Mouse (Mus musculus) cerebellum, postnatal 10 days (tissue): ENCODE measurements around the gene Dennd5b.
A peak's percentile ranks its signal among the peaks of the same experiment; 100 is the strongest.
"Not testable (repeated sequence)": the region's sequence is repeated elsewhere in the genome, so short reads cannot be mapped to it uniquely, and the experiment has no call there.

Experiments used
- DNase-seq, 2 experiments: peaks; one replicate each; pipeline ENCODE4 v3.0.0; 2021; ENCODE audit warnings: mixed read lengths in 2 of 2

Gene Dennd5b

DNA sequence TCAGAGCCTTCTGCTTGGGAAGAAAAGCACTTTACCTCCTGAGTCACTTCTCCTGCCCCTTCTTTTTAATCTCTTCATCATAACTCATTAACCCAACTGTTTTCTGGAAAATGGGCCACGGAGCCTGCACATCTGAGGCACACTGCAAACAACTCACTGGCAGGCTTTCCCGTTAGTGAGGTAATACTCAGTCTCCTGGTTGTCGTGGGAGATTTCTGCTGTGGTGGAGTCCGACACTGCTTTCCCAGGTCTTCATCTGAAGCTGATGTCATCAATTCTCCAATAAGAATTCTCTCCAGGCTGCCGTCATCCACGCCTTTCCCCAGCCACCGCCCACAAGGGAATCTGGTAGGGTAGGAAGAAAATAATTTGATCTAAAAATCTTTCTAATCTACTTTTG is 96.5 kb downstream of the Dennd5b start:
- DNase-seq = no peak

GRCm38 (mm10) chr6:148994327-148994999 is 107.0 kb downstream of the Dennd5b start:
- DNase-seq = no peak

DNA sequence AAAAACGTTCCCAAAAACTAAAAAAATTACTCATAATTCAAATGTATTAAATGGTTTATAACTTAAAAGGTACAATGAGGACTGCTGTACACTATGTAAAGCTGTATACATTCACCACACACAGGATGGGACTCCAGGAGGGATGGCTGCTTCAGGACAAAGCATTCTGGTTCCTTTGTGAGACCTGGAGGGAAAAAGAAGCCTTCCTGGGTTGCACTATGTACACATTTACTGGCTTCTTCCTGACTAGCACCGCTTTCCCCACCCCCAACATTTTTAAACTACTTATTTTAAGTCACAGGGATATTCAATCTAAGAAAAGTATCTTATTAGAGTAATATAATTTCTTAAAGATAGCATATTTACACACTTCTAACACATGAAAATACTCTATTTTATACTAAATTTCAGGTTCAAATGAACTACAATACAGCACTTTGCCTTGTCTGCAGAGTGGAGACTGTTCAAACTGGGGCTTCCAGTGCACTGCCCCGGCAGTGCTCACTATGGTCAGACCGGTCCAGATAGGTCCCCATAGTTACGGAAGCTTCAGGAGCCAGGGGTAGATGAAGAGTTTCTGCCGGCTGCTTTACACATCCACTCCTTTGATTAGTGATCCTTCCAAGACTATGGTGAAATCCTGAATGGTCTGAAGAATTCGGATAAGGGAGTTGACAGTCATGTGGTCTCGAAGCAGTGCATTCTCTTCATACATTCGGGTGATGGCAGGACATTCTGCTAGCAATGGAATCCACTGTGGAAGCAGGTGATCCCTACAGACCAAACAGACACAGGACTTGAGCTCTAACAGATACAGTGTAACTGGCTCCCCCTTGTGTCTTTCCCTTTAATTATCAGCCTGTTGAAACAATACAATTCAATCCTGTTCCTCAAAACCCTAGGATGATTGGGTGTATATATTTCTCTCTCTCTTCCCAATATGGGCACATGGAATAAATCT is 108.1 kb downstream of the Dennd5b start:
- DNase-seq = peak in 1 of 2 experiments; percentile 34

- DNase-seq = no peak
Observed at GRCm38 (mm10) chr6:148992373-148993116, 108.9 kb downstream of the Dennd5b start.

- DNase-seq = peak in 1 of 2 experiments; percentile 6
Observed at GRCm38 (mm10) chr6:148991660-148992372, 109.7 kb downstream of the Dennd5b start.

GRCm38 (mm10) chr6:148989792-148990491 is 111.5 kb downstream of the Dennd5b start:
- not testable (repeated sequence) for DNase-seq

GRCm38 (mm10) chr6:148986003-148986402 is 115.5 kb downstream of the Dennd5b start:
- no peak for DNase-seq

GRCm38 (mm10) chr6:148980495-148980894 is 121.0 kb downstream of the Dennd5b start:
- no peak for DNase-seq

DNA sequence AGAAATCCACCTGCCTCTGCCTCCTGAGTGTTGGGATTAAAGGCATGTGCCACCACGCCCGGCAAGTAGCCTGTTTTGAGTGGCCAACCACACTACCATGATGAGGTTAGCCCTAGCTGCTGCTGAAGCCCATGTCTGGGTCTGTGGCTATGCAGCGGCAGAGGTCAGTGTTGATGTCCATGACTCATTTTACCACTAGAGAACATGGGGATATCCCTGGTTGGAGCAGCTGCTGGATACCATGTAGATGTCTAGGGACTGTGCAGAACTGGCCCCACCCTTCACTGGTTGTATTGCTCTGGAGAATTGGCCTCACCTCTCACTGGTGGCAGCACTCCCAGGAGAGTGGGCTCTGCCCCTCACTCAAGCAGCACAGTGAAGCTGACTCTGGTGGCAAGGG is 126.4 kb downstream of the Dennd5b start:
- DNase-seq = no peak

DNA sequence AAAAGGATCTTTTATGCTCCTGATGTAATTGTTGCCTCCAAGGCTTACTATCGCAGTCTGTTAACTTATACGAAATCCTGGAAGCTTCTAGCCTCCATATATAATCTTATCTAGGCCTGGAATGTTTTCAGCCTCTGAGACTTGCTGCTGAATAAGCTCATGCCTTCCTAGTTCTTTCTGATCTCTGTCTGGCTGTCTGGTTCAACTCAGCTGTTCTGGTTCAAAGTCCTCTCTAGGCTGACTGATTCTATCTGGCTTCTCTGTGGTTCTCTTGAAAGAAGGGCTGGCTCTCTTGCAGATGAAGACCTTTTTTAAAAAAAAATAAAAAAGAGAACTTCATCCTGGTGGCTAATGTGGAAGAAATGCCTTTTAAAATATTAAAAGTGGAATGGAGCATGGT is 128.6 kb downstream of the Dennd5b start:
- DNase-seq = no peak

DNA sequence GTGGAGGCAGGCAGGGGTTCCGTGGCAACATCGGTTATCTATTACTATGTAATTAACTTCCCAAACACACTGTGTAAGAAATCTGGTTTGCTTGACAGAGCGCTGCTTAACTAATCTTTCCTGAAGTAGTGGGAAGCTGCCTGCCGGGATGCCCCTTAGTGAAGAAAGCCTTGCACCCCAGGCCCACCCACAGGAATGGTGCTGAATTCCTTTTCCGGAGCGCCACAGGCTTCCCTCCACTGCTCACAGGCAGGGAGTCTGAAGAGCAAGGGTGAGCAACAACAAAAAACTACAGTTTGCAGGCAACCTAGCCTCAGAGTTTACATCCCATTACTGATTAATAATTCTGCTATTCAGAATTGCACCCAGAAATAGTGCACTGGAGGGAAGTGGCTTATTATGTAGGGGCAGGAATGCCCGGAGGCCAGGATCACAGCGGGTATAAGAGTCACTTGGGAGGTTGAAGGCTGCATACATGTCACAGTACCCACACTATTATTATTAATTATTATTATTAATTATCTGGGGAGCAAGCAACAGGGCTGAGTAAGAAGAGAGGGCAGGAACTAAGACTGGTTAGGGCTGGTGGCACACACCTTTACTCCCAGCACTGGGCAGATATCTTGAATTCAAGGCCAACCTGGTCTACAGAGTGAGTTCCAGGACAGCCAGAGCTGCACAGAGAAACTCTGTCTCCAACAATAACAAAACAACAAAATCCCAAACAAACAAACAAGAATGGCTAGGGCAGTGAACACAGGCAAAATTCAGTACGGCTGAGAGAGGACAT is 129.2 kb downstream of the Dennd5b start:
- no peak for DNase-seq

- DNase-seq = no peak
Observed at GRCm38 (mm10) chr6:148971385-148971940, 130.0 kb downstream of the Dennd5b start.

DNA sequence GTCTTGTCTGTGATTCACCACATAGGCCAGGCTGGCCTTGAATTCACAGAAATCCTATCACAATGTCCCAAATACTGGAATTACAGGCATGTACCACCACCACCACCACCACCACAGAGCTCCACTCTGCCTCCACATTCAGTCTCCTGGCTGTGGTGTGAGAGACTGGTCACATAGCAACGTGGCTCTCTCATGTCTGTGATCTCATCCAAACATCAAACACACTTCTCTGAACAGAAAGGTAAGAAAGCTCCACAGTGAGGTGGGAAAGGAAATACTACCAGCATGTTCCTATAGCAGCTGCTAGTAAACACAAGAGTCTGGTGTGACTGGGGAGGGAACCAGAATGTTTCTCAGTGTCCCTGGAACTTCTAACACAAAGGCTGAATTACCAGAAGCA is 140.2 kb downstream of the Dennd5b start:
- no peak for DNase-seq

- DNase-seq = no peak
Observed at GRCm38 (mm10) chr6:148959540-148960238, 141.8 kb downstream of the Dennd5b start.

GRCm38 (mm10) chr6:148958712-148959111 is 142.8 kb downstream of the Dennd5b start:
- DNase-seq = no peak

DNA sequence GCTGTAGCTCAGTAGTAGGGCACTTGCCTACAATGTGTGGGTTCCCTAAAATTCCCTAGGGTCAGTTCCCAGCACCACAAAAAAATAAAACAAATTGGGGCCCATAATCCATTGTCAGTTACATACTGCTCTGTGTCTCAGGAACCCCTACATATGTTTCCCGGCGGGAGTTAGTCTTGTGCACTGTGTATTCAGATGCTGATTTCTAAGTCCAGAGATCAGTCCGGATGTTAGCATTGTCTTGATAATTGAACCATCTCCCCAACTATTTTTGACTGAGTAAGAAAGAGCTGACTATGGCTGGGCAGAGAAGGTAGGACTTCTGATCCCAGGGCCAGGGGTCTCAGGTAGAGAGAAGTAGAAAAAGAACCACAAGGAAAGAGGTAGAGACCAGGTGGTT is 144.4 kb downstream of the Dennd5b start:
- DNase-seq = no peak

DNA sequence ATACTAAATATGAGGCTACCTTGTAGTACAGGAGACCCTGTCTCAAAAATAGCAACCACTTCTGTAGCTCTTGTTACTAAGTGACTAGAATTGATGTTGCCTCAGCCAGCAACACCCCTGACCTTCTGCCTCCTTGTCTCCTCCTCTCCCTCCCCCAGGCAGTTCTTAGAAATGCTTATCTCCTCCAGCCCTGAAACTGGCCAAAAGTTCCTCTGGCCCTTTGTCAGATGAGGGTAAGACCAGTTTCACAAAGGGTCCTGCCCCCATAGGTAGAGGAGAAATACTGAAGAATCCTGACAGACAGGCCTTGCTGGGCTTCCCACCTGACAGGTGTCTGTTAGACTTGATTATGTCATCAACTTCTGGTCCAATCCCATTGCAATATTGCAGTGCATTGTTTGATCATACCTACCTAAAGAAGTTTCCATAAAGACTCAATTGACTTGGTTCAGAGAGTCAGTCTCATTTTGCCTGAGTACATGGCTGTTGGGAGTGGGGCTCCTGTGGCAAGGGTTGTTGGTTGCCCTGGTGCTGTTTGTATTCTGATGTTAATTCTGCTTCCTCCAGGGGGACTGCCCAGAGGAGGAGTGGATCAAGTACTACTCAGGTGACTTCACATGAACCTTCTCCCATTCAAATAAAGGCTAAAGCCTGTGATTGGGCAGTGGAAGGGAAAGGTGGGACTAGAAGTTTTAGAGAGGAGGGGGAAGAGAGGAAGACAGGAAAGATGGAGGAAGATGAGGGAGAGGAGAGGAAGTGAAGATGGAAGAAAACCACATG is 145.6 kb downstream of the Dennd5b start:
- DNase-seq = no peak

DNA sequence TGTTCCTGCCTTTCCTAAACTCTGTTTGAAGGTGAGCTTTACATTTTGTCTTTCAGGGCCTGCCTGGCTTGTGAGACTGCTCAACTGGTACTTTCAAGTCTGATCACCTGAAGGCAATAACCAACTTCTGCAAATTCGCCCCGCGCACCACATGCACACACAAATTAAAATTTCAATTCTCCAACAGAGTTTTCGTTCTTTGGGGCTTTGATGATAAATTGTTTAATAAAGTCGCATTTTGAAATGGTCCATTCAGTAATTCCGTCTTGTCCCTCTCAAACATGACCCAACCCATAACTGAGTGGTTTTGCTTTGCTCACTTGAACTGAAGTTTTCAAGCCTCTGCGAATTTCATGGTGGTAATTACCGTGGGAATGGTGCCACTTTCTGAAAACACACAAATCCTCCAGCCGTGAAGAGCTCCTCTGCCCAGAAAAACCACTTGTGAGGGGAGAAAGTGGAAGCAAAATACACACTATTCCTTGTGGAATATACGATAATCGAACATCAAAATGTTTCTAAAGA is 154.5 kb downstream of the Dennd5b start:
- peak in 1 of 2 experiments; percentile 13 for DNase-seq

- peak; percentile 96 to 99 for DNase-seq
Observed at GRCm38 (mm10) chr6:148946409-148946742, 155.1 kb downstream of the Dennd5b start, which contains the start of gene Sinhcaf. Sinhcaf (minus strand) TSS chr6:148946467.
